Mouse (Mus musculus) lung, postnatal 25 days (tissue): ENCODE data around the gene Rab40c.

Experiments used
- DNase-seq: peaks from one replicate; pipeline ENCODE4 v3.0.0; 2022; ENCODE audit warnings: low spot score

The Rab40c gene

GRCm38 (mm10) chr17:25946349-25946748, 26.8 kb upstream of the Rab40c start:
- no peak for DNase-seq

- no peak for DNase-seq
Measured at GRCm38 (mm10) chr17:25945517-25946155, 26.1 kb upstream of the Rab40c start.

GRCm38 (mm10) chr17:25944366-25945163, 25.0 kb upstream of the Rab40c start, which contains the start of the genes Pigq and Nhlrc4:
Gene Pigq, minus strand, starts transcription at chr17:25944936.
Gene Nhlrc4, minus strand, starts transcription at chr17:25944961.
- DNase-seq, result no peak

GRCm38 (mm10) chr17:25943769-25944168, 24.2 kb upstream of the Rab40c start:
- DNase-seq, result no peak

GRCm38 (mm10) chr17:25943221-25943620, 23.7 kb upstream of the Rab40c start:
- no peak for DNase-seq

- DNase-seq, result no peak
Measured at GRCm38 (mm10) chr17:25942597-25943151, 23.1 kb upstream of the Rab40c start.

- peak; percentile 62 for DNase-seq
Measured at GRCm38 (mm10) chr17:25941511-25942241, 22.1 kb upstream of the Rab40c start.

GRCm38 (mm10) chr17:25934526-25934925, 15.0 kb upstream of the Rab40c start:
- no peak for DNase-seq

GRCm38 (mm10) chr17:25925348-25925747, 5.8 kb upstream of the Rab40c start:
- DNase-seq, result no peak

GRCm38 (mm10) chr17:25922120-25922519, 2.6 kb upstream of the Rab40c start:
- DNase-seq, result no peak

GRCm38 (mm10) chr17:25919786-25920642, 487 bp upstream of the Rab40c start:
- peak; percentile 100 for DNase-seq

- DNase-seq, result no peak
Measured at GRCm38 (mm10) chr17:25918037-25918750, 1.3 kb downstream of the Rab40c start.

- DNase-seq, result no peak
Measured at GRCm38 (mm10) chr17:25916931-25917647, 2.4 kb downstream of the Rab40c start.

- DNase-seq, result no peak
Measured at GRCm38 (mm10) chr17:25914295-25914694, 5.2 kb downstream of the Rab40c start.

GRCm38 (mm10) chr17:25913877-25914275, 5.7 kb downstream of the Rab40c start:
- peak; percentile 47 for DNase-seq

GRCm38 (mm10) chr17:25913186-25913876, 6.2 kb downstream of the Rab40c start:
- peak; percentile 38 for DNase-seq

GRCm38 (mm10) chr17:25911816-25912215, 7.7 kb downstream of the Rab40c start:
- peak; percentile 33 for DNase-seq

GRCm38 (mm10) chr17:25907640-25908039, 11.9 kb downstream of the Rab40c start:
- DNase-seq, result no peak

- DNase-seq, result no peak
Measured at GRCm38 (mm10) chr17:25903061-25903460, 16.5 kb downstream of the Rab40c start.
